Mouse (Mus musculus): ENCODE measurements around the gene Trpv4. TPM values are rescaled to one million over a fixed set of nuclear protein-coding genes. Genes with fewer than 3 reads are reported as not detected.

Gene Trpv4
- total and polyA plus RNA-seq, 2 experiments from 2014 or later = 0.88 to 3.4 TPM

- Histone ChIP-seq H3K27me3 (ENCODE audit: insufficient read depth, low read length) (no peaks in the 10 kb centered on the region), H3K9ac (replicated peaks; ENCODE audit: low read length, poor library complexity, severe bottlenecking) (no peak overlapping the region), H3K27ac (ENCODE audit: low read depth, low read length) (0 out of 2 replicates have a peak overlapping the region, but pooled peaks have one; percentile 2), H3K4me3 (ENCODE audit: low read depth, low read length) (no peak overlapping the region), H3K9me3 (ENCODE audit: low read length) (no peaks in the 10 kb centered on the region), H3K4me2 (ENCODE audit: low read depth, low read length, poor library complexity, severe bottlenecking) (no peak overlapping the region), H3K36me3 (ENCODE audit: insufficient read depth, low read length) (no peaks in the 10 kb centered on the region), H3K4me1 (ENCODE audit: insufficient read depth, low read length) (peaks cover 20% of the 10 kb centered on the region)
- TF ChIP-seq CTCF (IDR thresholded peaks at IDR 0.05) = no peak
- ATAC-seq (ENCODE audit: low FRiP score) (peak; percentile 36; the same call in 1 of the 2 replicates), DNase-seq (ENCODE audit: low spot score) (peak; percentile 59)
- WGBS = 62% methylated on average over 8 of the region's 8 CpGs
Measured at GRCm38 (mm10) chr5:114579714-114580357, 78.4 kb downstream of the Trpv4 start.

GRCm38 (mm10) chr5:114578361-114578760 lies 79.9 kb downstream of the Trpv4 start:
- WGBS = 35% methylated on average over 20 of the region's 20 CpGs
- DNase-seq (ENCODE audit: low spot score) (no peak), ATAC-seq (ENCODE audit: low FRiP score) (no peak)
- Histone ChIP-seq H3K9me3 (ENCODE audit: low read length) (no peaks in the 10 kb centered on the region), H3K36me3 (ENCODE audit: insufficient read depth, low read length) (0 out of 2 replicates have a peak, but pooled peaks cover 3% of the 10 kb centered on the region), H3K27ac (ENCODE audit: low read depth, low read length) (no peak overlapping the region), H3K4me1 (ENCODE audit: insufficient read depth, low read length) (peaks cover 25% of the 10 kb centered on the region), H3K27me3 (ENCODE audit: insufficient read depth, low read length) (no peaks in the 10 kb centered on the region), H3K4me2 (ENCODE audit: low read depth, low read length, poor library complexity, severe bottlenecking) (no peak overlapping the region), H3K9ac (replicated peaks; ENCODE audit: low read length, poor library complexity, severe bottlenecking) (no peak overlapping the region), H3K4me3 (ENCODE audit: low read depth, low read length) (no peak overlapping the region)
- TF ChIP-seq CTCF (IDR thresholded peaks at IDR 0.05) = no peak

DNA sequence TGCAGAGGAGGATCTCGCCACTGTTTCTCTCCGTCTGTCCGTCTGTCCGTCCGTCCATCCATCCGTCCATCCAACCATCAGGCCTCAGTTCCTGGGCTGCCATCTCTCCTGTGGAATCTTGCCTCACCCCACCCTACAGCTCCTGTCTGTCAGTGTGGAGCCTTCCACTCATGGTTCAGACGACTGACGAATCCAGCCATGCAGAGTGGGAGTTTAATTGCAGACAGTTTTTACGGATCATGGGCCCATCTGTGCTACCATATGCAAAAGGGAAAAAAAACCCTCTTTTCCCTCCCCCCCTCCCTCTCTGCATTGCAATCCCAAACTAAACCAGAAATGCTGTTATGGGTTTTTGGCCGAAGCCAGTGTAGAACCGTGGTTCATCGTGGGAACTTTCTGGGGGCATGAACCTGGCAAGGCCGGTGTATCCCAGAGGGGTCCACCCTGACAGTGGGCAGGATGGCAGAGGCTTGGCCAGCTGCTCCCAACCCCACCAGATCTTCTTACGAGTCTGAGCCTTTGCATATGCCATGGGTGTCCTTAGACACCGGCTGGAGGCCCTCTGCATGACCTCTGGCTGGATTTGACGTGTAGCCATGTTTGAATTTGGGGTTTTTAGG lies 82.1 kb downstream of the Trpv4 start:
- DNase-seq (ENCODE audit: low spot score) = peak; percentile 56
- peaks cover 29% of the 10 kb centered on the region for H3K4me1 ChIP-seq (ENCODE audit: insufficient read depth, low read length)
- H3K27ac ChIP-seq (ENCODE audit: low read depth, low read length) = no peak overlapping the region
- no peak overlapping the region for H3K4me2 ChIP-seq (ENCODE audit: low read depth, low read length, poor library complexity, severe bottlenecking)
- H3K36me3 ChIP-seq (ENCODE audit: insufficient read depth, low read length) = 0 out of 2 replicates have a peak, but pooled peaks cover 3% of the 10 kb centered on the region
- H3K4me3 ChIP-seq (ENCODE audit: low read depth, low read length) = no peak overlapping the region
- no peaks in the 10 kb centered on the region for H3K9me3 ChIP-seq (ENCODE audit: low read length)
- no peaks in the 10 kb centered on the region for H3K27me3 ChIP-seq (ENCODE audit: insufficient read depth, low read length)
- WGBS = 87% methylated on average over 16 of the region's 16 CpGs
- no peak for ATAC-seq (ENCODE audit: low FRiP score)
- no peak for TF ChIP-seq CTCF (IDR thresholded peaks at IDR 0.05)
- no peak overlapping the region for H3K9ac ChIP-seq (replicated peaks; ENCODE audit: low read length, poor library complexity, severe bottlenecking)

GRCm38 (mm10) chr5:114575530-114575929 lies 82.7 kb downstream of the Trpv4 start:
- 0 out of 2 replicates have a peak, but pooled peaks cover 3% of the 10 kb centered on the region for H3K36me3 ChIP-seq (ENCODE audit: insufficient read depth, low read length)
- no peak for TF ChIP-seq CTCF (IDR thresholded peaks at IDR 0.05)
- peaks cover 33% of the 10 kb centered on the region for H3K4me1 ChIP-seq (ENCODE audit: insufficient read depth, low read length)
- H3K4me3 ChIP-seq (ENCODE audit: low read depth, low read length) = no peak overlapping the region
- no peaks in the 10 kb centered on the region for H3K9me3 ChIP-seq (ENCODE audit: low read length)
- H3K27me3 ChIP-seq (ENCODE audit: insufficient read depth, low read length) = no peaks in the 10 kb centered on the region
- no peak overlapping the region for H3K4me2 ChIP-seq (ENCODE audit: low read depth, low read length, poor library complexity, severe bottlenecking)
- 62% methylated on average over 7 of the region's 7 CpGs for WGBS
- no peak overlapping the region for H3K9ac ChIP-seq (replicated peaks; ENCODE audit: low read length, poor library complexity, severe bottlenecking)
- no peak for ATAC-seq (ENCODE audit: low FRiP score)
- no peak for DNase-seq (ENCODE audit: low spot score)
- H3K27ac ChIP-seq (ENCODE audit: low read depth, low read length) = no peak overlapping the region

DNA sequence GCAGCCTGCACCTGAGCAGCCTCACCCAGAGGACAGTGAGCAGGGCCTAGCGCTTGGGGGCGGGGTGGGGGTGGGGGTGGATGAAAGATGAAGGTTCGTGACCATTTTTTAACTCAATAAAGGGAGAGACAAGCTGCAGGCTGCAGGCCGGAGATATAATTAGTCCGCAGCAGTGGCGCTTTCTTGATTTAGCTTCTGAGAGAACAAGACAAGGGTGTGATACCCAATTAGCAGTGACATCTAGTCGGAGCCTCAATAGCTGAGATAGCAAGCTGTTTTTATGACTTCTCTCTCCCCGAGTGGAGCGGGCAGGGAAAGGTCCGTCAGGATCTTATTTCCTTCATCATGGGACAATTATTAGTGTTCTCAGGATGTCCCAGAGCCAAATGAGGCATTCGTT lies 83.2 kb downstream of the Trpv4 start:
- no peak for DNase-seq (ENCODE audit: low spot score)
- H3K27ac ChIP-seq (ENCODE audit: low read depth, low read length) = no peak overlapping the region
- H3K4me2 ChIP-seq (ENCODE audit: low read depth, low read length, poor library complexity, severe bottlenecking) = peak overlapping the region; percentile 39
- H3K36me3 ChIP-seq (ENCODE audit: insufficient read depth, low read length) = 0 out of 2 replicates have a peak, but pooled peaks cover 3% of the 10 kb centered on the region
- H3K9me3 ChIP-seq (ENCODE audit: low read length) = no peaks in the 10 kb centered on the region
- peaks cover 34% of the 10 kb centered on the region for H3K4me1 ChIP-seq (ENCODE audit: insufficient read depth, low read length)
- H3K27me3 ChIP-seq (ENCODE audit: insufficient read depth, low read length) = no peaks in the 10 kb centered on the region
- TF ChIP-seq CTCF (IDR thresholded peaks at IDR 0.05) = no peak
- 43% methylated on average over 11 of the region's 11 CpGs for WGBS
- no peak overlapping the region for H3K9ac ChIP-seq (replicated peaks; ENCODE audit: low read length, poor library complexity, severe bottlenecking)
- H3K4me3 ChIP-seq (ENCODE audit: low read depth, low read length) = peak overlapping the region; percentile 5; the same call in 1 of the 2 replicates
- ATAC-seq (ENCODE audit: low FRiP score) = no peak
